Mouse (Mus musculus) CH12.LX (cell line): ENCODE measurements at regions not wholly inside any gene's neighbourhood (a gene's known extent, or its start where the extent isn't known, plus 50 kb on each side); places are given as distances from the start of the nearest gene placed in this dataset.

Experiments
- DNase-seq: peaks from one replicate; pipeline ENCODE4 v3.0.0-alpha.2; 2013; ENCODE audit errors: extremely low read depth
- H3K27ac ChIP-seq: 2 replicates; pipeline ENCODE4 v1.5.1; 2012; ENCODE audit warnings: low read depth, mild to moderate bottlenecking, control low read depth, moderate library complexity; ENCODE audit not compliant: insufficient read depth
- H3K27me3 ChIP-seq: replicated peaks from 2 replicates; pipeline ENCODE3; 2012; ENCODE audit warnings: inconsistent platforms
- H3K36me3 ChIP-seq, 2 experiments: replicated peaks in 1 of 2; 2 replicates each; pipeline versions ENCODE3 to v1.6.1; 2012; ENCODE audit warnings: inconsistent platforms in 1 of 2, low read length in 1 of 2, mild to moderate bottlenecking in 1 of 2, mixed read lengths in 1 of 2, moderate library complexity in 1 of 2; ENCODE audit not compliant: control insufficient read depth in 1 of 2, insufficient read depth in 1 of 2
- H3K4me1 ChIP-seq, 2 experiments: 2 replicates each; pipeline ENCODE4 v1.6.1; 2012; ENCODE audit warnings: inconsistent platforms in 1 of 2, moderate library complexity in 1 of 2; ENCODE audit not compliant: insufficient read depth in 2 of 2, control insufficient read depth in 1 of 2
- H3K4me2 ChIP-seq: 2 replicates; pipeline ENCODE4 v1.6.1; 2012; ENCODE audit warnings: low read depth, mild to moderate bottlenecking, control low read depth; ENCODE audit not compliant: poor library complexity, insufficient read depth, severe bottlenecking
- H3K4me3 ChIP-seq, 3 experiments: fragments of 150-350 bp in 1 of 3; sonication (generic) in 1 of 3; replicated peaks in 1 of 3; 2 replicates each; pipeline versions ENCODE3 to v1.5.1; 2011 to 2012; ENCODE audit warnings: low read depth in 2 of 3, low read length in 2 of 3, mild to moderate bottlenecking in 2 of 3, moderate library complexity in 2 of 3, control low read depth in 1 of 3, improper control_type of control experiment in 1 of 3, inconsistent platforms in 1 of 3, mixed read lengths in 1 of 3; ENCODE audit not compliant: poor library complexity in 1 of 3
- H3K79me2 ChIP-seq: replicated peaks from 2 replicates; pipeline ENCODE4 v1.6.1; 2012; ENCODE audit warnings: mild to moderate bottlenecking, moderate library complexity; ENCODE audit not compliant: control insufficient read depth, poor library complexity, insufficient read depth, severe bottlenecking; ENCODE audit errors: extremely low read depth
- H3K9ac ChIP-seq: 2 replicates; pipeline ENCODE4 v1.6.1; 2012; ENCODE audit warnings: low read depth, mild to moderate bottlenecking, control low read depth, moderate library complexity; ENCODE audit not compliant: insufficient read depth
- H3K9me3 ChIP-seq: replicated peaks from 2 replicates; pipeline ENCODE3; 2012; ENCODE audit warnings: low read length, inconsistent platforms, mixed read lengths
- CHD1 ChIP-seq: IDR thresholded peaks from 2 replicates; pipeline ENCODE4 v1.6.1; 2012; ENCODE audit warnings: low read depth, low read length, improper control_type of control experiment, inconsistent platforms
- CTCF ChIP-seq, 2 experiments: IDR thresholded peaks in 1 of 2; conservative IDR thresholded peaks in 1 of 2; 2 replicates each; pipeline ENCODE4 v1.5.1; 2011 to 2012; ENCODE audit warnings: low read depth in 2 of 2, low read length in 2 of 2, improper control_type of control experiment in 1 of 2, inconsistent platforms in 1 of 2, mild to moderate bottlenecking in 1 of 2, moderate library complexity in 1 of 2
- E2F4 ChIP-seq: IDR thresholded peaks from 2 replicates; pipeline ENCODE4 v1.6.1; 2011; ENCODE audit warnings: low read depth, low read length, improper control_type of control experiment; ENCODE audit not compliant: insufficient replicate concordance
- EP300 ChIP-seq: IDR thresholded peaks from 2 replicates; pipeline ENCODE4 v1.6.1; 2011; ENCODE audit warnings: low read length, improper control_type of control experiment
- HCFC1 ChIP-seq: IDR thresholded peaks from 2 replicates; pipeline ENCODE4 v1.6.1; 2012; ENCODE audit warnings: low read depth, mild to moderate bottlenecking, inconsistent platforms, low read length, improper control_type of control experiment
- IRF4 ChIP-seq: IDR thresholded peaks from 2 replicates; pipeline ENCODE4 v1.6.1; 2014; ENCODE audit warnings: low read depth, mild to moderate bottlenecking, inconsistent platforms, low read length, improper control_type of control experiment
- JUN ChIP-seq: IDR thresholded peaks from 2 replicates; pipeline ENCODE4 v1.6.1; 2011; ENCODE audit warnings: low read depth, mild to moderate bottlenecking, low read length, improper control_type of control experiment, moderate library complexity; ENCODE audit not compliant: insufficient read depth
- JUND ChIP-seq: conservative IDR thresholded peaks from 2 replicates; pipeline ENCODE4 v1.6.1; 2011; ENCODE audit warnings: low read depth, low read length, improper control_type of control experiment
- KAT2A ChIP-seq: IDR thresholded peaks from 2 replicates; pipeline ENCODE4 v1.6.1; 2012; ENCODE audit warnings: low read length, improper control_type of control experiment, inconsistent platforms; ENCODE audit not compliant: insufficient replicate concordance
- MEF2A ChIP-seq: IDR thresholded peaks from 2 replicates; pipeline ENCODE4 v1.6.1; 2014; ENCODE audit warnings: low read depth, mild to moderate bottlenecking, inconsistent platforms, low read length, improper control_type of control experiment, borderline replicate concordance
- MXI1 ChIP-seq: IDR thresholded peaks from 2 replicates; pipeline ENCODE4 v1.6.1; 2011; ENCODE audit warnings: mild to moderate bottlenecking, low read depth, low read length, improper control_type of control experiment
- NELFE ChIP-seq: IDR thresholded peaks from 2 replicates; pipeline ENCODE4 v1.6.1; 2011; ENCODE audit warnings: low read depth, low read length, improper control_type of control experiment
- PAX5 ChIP-seq: IDR thresholded peaks from 2 replicates; pipeline ENCODE4 v1.6.1; 2012; ENCODE audit warnings: low read length, inconsistent platforms, mixed read lengths
- POLR2A ChIP-seq: IDR thresholded peaks from 2 replicates; pipeline ENCODE4 v1.6.1; 2011; ENCODE audit warnings: low read depth, mild to moderate bottlenecking, improper control_type of control experiment, low read length
- POLR2AphosphoS2 ChIP-seq: IDR thresholded peaks from 2 replicates; pipeline ENCODE4 v1.6.1; 2011; ENCODE audit warnings: low read depth, low read length, improper control_type of control experiment
- RAD21 ChIP-seq: IDR thresholded peaks from 2 replicates; pipeline ENCODE4 v1.6.1; 2011; ENCODE audit warnings: low read depth, mild to moderate bottlenecking, low read length, improper control_type of control experiment, moderate library complexity
- SIN3A ChIP-seq: IDR thresholded peaks from 2 replicates; pipeline ENCODE4 v1.6.1; 2012; ENCODE audit warnings: low read length, improper control_type of control experiment, inconsistent platforms
- SMC3 ChIP-seq: IDR thresholded peaks from 2 replicates; pipeline ENCODE4 v1.6.1; 2011; ENCODE audit warnings: low read depth, low read length, improper control_type of control experiment
- TCF12 ChIP-seq: IDR thresholded peaks from 2 replicates; pipeline ENCODE4 v1.6.1; 2014; ENCODE audit warnings: low read depth, mild to moderate bottlenecking, inconsistent platforms, low read length, improper control_type of control experiment
- USF1 ChIP-seq: IDR thresholded peaks from 2 replicates; pipeline ENCODE4 v1.6.1; 2014; ENCODE audit warnings: low read depth, mild to moderate bottlenecking, inconsistent platforms, low read length, improper control_type of control experiment
- ZKSCAN1 ChIP-seq: IDR thresholded peaks from 2 replicates; pipeline ENCODE4 v1.6.1; 2012; ENCODE audit warnings: low read depth, inconsistent platforms, low read length, improper control_type of control experiment, borderline replicate concordance
- ZMIZ1 ChIP-seq: IDR thresholded peaks from 2 replicates; pipeline ENCODE4 v1.6.1; 2012; ENCODE audit warnings: low read depth, mild to moderate bottlenecking, inconsistent platforms, low read length, improper control_type of control experiment
- ZNF384 ChIP-seq: IDR thresholded peaks from 2 replicates; pipeline ENCODE4 v1.6.1; 2012; ENCODE audit warnings: low read depth, low read length, improper control_type of control experiment, inconsistent platforms
- dilution Hi-C: fragments of 300-500 bp; cut with MboI; formaldehyde crosslinking; loops from 2 replicates; pipeline ENCODE4 v1.14.3; 2020; ENCODE audit warnings: low sequenced_read_pairs; ENCODE audit not compliant: extremely low pct_unique_long_range_greater_than_20kb, extremely low pct_ligation_motif_present
- in situ Hi-C: fragments of 300-500 bp; cut with MboI; formaldehyde crosslinking; loops from 3 replicates; pipeline ENCODE4 v1.14.3; 2019; ENCODE audit warnings: low sequenced_read_pairs, low pct_ligation_motif_present, low pct_unique_long_range_greater_than_20kb, mixed read lengths

DNA sequence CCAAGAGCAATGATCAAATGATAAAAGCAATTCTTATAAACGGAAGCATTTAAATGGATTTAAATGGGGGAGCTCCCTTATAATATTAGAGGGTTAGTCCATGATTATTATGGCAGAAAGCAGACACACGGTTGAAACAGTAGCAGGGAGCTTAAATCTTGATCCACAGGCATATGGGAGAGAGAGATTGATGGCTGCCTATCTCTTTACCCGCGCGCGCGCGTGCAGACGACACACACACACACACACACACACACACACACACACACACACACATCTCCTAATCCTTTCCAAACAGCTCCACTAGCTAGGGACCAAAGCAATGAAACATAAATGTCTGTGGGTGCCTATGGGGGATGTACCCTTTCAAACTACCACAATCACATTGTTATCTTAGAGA is 269.7 kb downstream of the Gm11232 start:
- in situ Hi-C loops: no loop called here
- Histone ChIP-seq H3K27me3 (no peaks in the 10 kb centered on the region), H3K79me2 (no peaks in the 10 kb centered on the region), H3K9ac (no peak overlapping the region), H3K4me2 (no peak overlapping the region), H3K27ac (no peak overlapping the region), H3K4me1 (no peaks in the 10 kb centered on the region), H3K4me3 (no peak overlapping the region), H3K36me3 (no peaks in the 10 kb centered on the region), H3K9me3 (peaks cover 38% of the 10 kb centered on the region)
- TF ChIP-seq IRF4: no peak
- TF ChIP-seq POLR2A: no peak
- TF ChIP-seq CHD1: no peak
- DNase-seq: no peak
- dilution Hi-C loops: no loop called here

DNA sequence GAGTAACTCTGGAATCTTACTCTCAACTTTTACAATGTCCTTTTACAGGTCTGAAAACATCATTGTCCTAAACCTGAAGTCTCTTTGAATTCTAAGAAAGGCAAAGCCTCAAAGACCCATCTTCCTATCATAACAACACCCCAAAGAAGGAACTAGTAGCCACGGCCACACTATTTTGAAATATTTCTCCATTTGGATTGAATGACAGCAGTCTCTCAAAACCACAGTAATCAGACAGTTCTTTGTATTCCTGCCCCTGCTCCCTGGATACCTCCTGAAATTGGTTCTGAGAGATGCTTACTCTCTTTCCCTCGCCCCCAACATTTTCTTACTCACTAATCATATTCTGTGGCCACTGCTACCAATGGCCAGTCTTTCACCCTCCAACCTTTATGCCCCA is 276.8 kb downstream of the Gm11232 start:
- dilution Hi-C loops: no loop called here
- Histone ChIP-seq H3K27ac (no peak overlapping the region), H3K9me3 (peaks cover 35% of the 10 kb centered on the region), H3K4me2 (no peak overlapping the region), H3K36me3 (no peaks in the 10 kb centered on the region), H3K4me1 (no peaks in the 10 kb centered on the region), H3K27me3 (no peaks in the 10 kb centered on the region), H3K4me3 (no peak overlapping the region), H3K9ac (no peak overlapping the region), H3K79me2 (no peaks in the 10 kb centered on the region)
- in situ Hi-C loops: no loop called here
- TF ChIP-seq JUN (no peak), HCFC1 (no peak), E2F4 (no peak), ZKSCAN1 (no peak), POLR2AphosphoS2 (no peak), JUND (no peak), TCF12 (no peak), USF1 (no peak), CHD1 (no peak), SMC3 (no peak), IRF4 (no peak), ZMIZ1 (no peak), MXI1 (no peak)
- DNase-seq: no peak

DNA sequence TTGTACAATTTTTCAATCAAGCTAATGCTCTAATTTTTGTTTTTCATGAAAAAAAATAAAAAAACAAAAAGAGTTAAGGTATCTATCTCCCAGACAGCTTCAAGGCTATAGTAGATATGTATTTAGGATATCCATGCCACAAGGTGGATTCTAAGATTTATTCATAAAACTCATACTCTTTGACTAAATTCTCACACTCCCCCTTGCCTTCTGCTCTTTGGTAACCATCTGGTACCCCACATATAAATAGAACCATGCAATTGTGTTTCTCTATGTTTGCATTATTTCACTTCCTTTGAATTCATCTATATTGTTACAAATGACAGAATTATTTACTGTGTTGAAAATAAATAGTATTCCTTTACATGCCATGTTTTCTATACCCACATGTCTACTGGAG is 287.2 kb downstream of the Gm11232 start:
- Histone ChIP-seq H3K79me2 (no peaks in the 10 kb centered on the region), H3K9ac (no peak overlapping the region), H3K4me3 (no peak overlapping the region), H3K9me3 (peaks cover 32% of the 10 kb centered on the region), H3K27me3 (no peaks in the 10 kb centered on the region), H3K27ac (no peak overlapping the region), H3K36me3 (no peaks in the 10 kb centered on the region), H3K4me1 (no peaks in the 10 kb centered on the region), H3K4me2 (no peak overlapping the region)
- TF ChIP-seq PAX5 (no peak), JUND (no peak), CTCF (conservative IDR thresholded peaks at IDR 0.05 in 1 of 2, IDR thresholded peaks at IDR 0.05 in 1 of 2; ENCODE audit: low read depth in 2 of 2, low read length in 2 of 2) (no peak), SIN3A (no peak), ZMIZ1 (no peak), JUN (no peak), USF1 (no peak), KAT2A (no peak), POLR2A (no peak), SMC3 (no peak), ZNF384 (no peak), MEF2A (no peak), EP300 (no peak), CHD1 (no peak), RAD21 (no peak), HCFC1 (no peak), MXI1 (no peak), NELFE (no peak)
- dilution Hi-C loops (no loop called here), in situ Hi-C loops (no loop called here)
- no peak for DNase-seq
